Comparison of ENCODE assay signal across 19 mouse cellular contexts in genomic region chr2:77085313-77085712, GRCm38 (mm10).
DNase-seq lines count a peak whose midpoint lies in the region; ATAC-seq and TF ChIP-seq lines count a peak whose summit lies in the region.
"Had no signal": no experiment of that assay in that cellular context is flagged by ENCODE, and none has a peak within 500 bp of the region (broad histone marks: within the 10 kb centered on the region; RNA-seq: fewer than 3 reads in every experiment).

No protein-coding gene starts in this region.

- no peaks in the 10 kb centered on the region for H3K27me3 ChIP-seq in forebrain, embryonic 16.5 days (replicated peaks; ENCODE audit: control insufficient read depth, insufficient read depth, low read length)
- no peaks in the 10 kb centered on the region for H3K27me3 ChIP-seq in forebrain, embryonic 10.5 days (ENCODE audit: poor library complexity, severe bottlenecking)
- no peaks in the 10 kb centered on the region for H3K27me3 ChIP-seq in heart, embryonic 16.5 days (ENCODE audit: control insufficient read depth, insufficient read depth, low read length)
- H3K27me3 ChIP-seq in heart, adult 2 months (ENCODE audit: control insufficient read depth, insufficient read depth, low read length), result no peaks in the 10 kb centered on the region
- no peaks in the 10 kb centered on the region for H3K27me3 ChIP-seq in midbrain, embryonic 13.5 days
- H3K27me3 ChIP-seq in midbrain, embryonic 10.5 days (ENCODE audit: low read depth, poor library complexity, severe bottlenecking), result no peaks in the 10 kb centered on the region
- H3K27me3 ChIP-seq in liver, postnatal 0 days (ENCODE audit: insufficient read depth, low read length), result no peaks in the 10 kb centered on the region
- H3K27me3 ChIP-seq: embryonic facial prominence, embryonic 13.5 days; forebrain, embryonic 13.5 days; hindbrain, embryonic 13.5 days; intestine, embryonic 15.5 days had no signal

- H3K27ac ChIP-seq in forebrain, embryonic 16.5 days (ENCODE audit: low read length), result no peak overlapping the region
- H3K27ac ChIP-seq in forebrain, embryonic 10.5 days, result no peak overlapping the region
- peak overlapping the region; percentile 69 for H3K27ac ChIP-seq in heart, embryonic 16.5 days (ENCODE audit: low read length)
- no peak overlapping the region for H3K27ac ChIP-seq in heart, adult 2 months
- no peak overlapping the region for H3K27ac ChIP-seq in midbrain, embryonic 13.5 days
- H3K27ac ChIP-seq in midbrain, embryonic 10.5 days (replicated peaks), result no peak overlapping the region
- H3K27ac ChIP-seq in liver, postnatal 0 days (ENCODE audit: low read depth), result no peak overlapping the region
- H3K27ac ChIP-seq: embryonic facial prominence, embryonic 13.5 days; forebrain, embryonic 13.5 days; gastrocnemius, adult 2 months; intestine, embryonic 15.5 days had no signal

- no peak for DNase-seq in forebrain, embryonic 10.5 days (ENCODE audit: extremely low spot score, low spot score)
- no peak for DNase-seq in heart, adult 2 months
- no peak for DNase-seq in midbrain, embryonic 10.5 days (ENCODE audit: low spot score)
- no peak for DNase-seq in liver, postnatal 0 days
- DNase-seq: adrenal gland, postnatal 10 days; cerebellum, adult 11 months; cerebellum, adult 8-10 months; cerebellum, postnatal 14 days; embryo, embryonic 11 days; gastrocnemius, adult 2 months; gastrocnemius, postnatal 25 days; heart, postnatal 4 days had no signal

- no peaks in the 10 kb centered on the region for H3K9me3 ChIP-seq in forebrain, embryonic 16.5 days (ENCODE audit: control insufficient read depth, low read length)
- H3K9me3 ChIP-seq in forebrain, embryonic 10.5 days, result no peaks in the 10 kb centered on the region
- H3K9me3 ChIP-seq in heart, embryonic 16.5 days (replicated peaks; ENCODE audit: control insufficient read depth, low read length), result no peaks in the 10 kb centered on the region
- H3K9me3 ChIP-seq in midbrain, embryonic 13.5 days, result no peaks in the 10 kb centered on the region
- H3K9me3 ChIP-seq in midbrain, embryonic 10.5 days (replicated peaks), result no peaks in the 10 kb centered on the region
- no peaks in the 10 kb centered on the region for H3K9me3 ChIP-seq in liver, postnatal 0 days (ENCODE audit: low read length)
- H3K9me3 ChIP-seq: embryonic facial prominence, embryonic 13.5 days; forebrain, embryonic 13.5 days; hindbrain, embryonic 13.5 days; intestine, embryonic 15.5 days had no signal

- no peak for TF ChIP-seq CTCF in heart, adult 2 months (IDR thresholded peaks at IDR 0.05)
- no peak for TF ChIP-seq CTCF in liver, postnatal 0 days (IDR thresholded peaks at IDR 0.05; ENCODE audit: low read depth)

- H3K36me3 ChIP-seq in forebrain, embryonic 16.5 days (ENCODE audit: control insufficient read depth, insufficient read depth), result no peaks in the 10 kb centered on the region
- no peaks in the 10 kb centered on the region for H3K36me3 ChIP-seq in forebrain, embryonic 10.5 days (replicated peaks)
- H3K36me3 ChIP-seq in heart, embryonic 16.5 days (ENCODE audit: control insufficient read depth, insufficient read depth), result peaks cover 12% of the 10 kb centered on the region
- H3K36me3 ChIP-seq in heart, adult 2 months (ENCODE audit: control insufficient read depth, insufficient read depth, low read length), result peaks cover 13% of the 10 kb centered on the region
- H3K36me3 ChIP-seq in midbrain, embryonic 13.5 days, result no peaks in the 10 kb centered on the region
- H3K36me3 ChIP-seq in midbrain, embryonic 10.5 days, result no peaks in the 10 kb centered on the region
- H3K36me3 ChIP-seq in liver, postnatal 0 days (replicated peaks; ENCODE audit: insufficient read depth, low read length), result 0 out of 2 replicates have a peak, but pooled peaks cover 3% of the 10 kb centered on the region
- H3K36me3 ChIP-seq: embryonic facial prominence, embryonic 13.5 days; hindbrain, embryonic 13.5 days; intestine, embryonic 15.5 days had no signal

- no peak for TF ChIP-seq EP300 in heart, adult 2 months (IDR thresholded peaks at IDR 0.05; ENCODE audit: insufficient read depth, low read depth, low read length)
- TF ChIP-seq EP300 in liver, postnatal 0 days (IDR thresholded peaks at IDR 0.05; ENCODE audit: low read depth), result no peak

- no peaks in the 10 kb centered on the region for H3K4me1 ChIP-seq in forebrain, embryonic 16.5 days (replicated peaks; ENCODE audit: control insufficient read depth, insufficient read depth, low read length)
- 0 out of 2 replicates have a peak, but pooled peaks cover 3% of the 10 kb centered on the region for H3K4me1 ChIP-seq in forebrain, embryonic 10.5 days
- H3K4me1 ChIP-seq in heart, embryonic 16.5 days (ENCODE audit: control insufficient read depth, insufficient read depth, low read length), result peaks cover 8% of the 10 kb centered on the region
- H3K4me1 ChIP-seq in heart, adult 2 months (ENCODE audit: control insufficient read depth, insufficient read depth, low read length), result no peaks in the 10 kb centered on the region
- H3K4me1 ChIP-seq in midbrain, embryonic 13.5 days (replicated peaks), result no peaks in the 10 kb centered on the region
- 0 out of 2 replicates have a peak, but pooled peaks cover 7% of the 10 kb centered on the region for H3K4me1 ChIP-seq in midbrain, embryonic 10.5 days
- H3K4me1 ChIP-seq in liver, postnatal 0 days (ENCODE audit: insufficient read depth), result no peaks in the 10 kb centered on the region
- H3K4me1 ChIP-seq: embryonic facial prominence, embryonic 13.5 days; forebrain, embryonic 13.5 days; intestine, embryonic 15.5 days had no signal

- no peak overlapping the region for H3K4me2 ChIP-seq in forebrain, embryonic 16.5 days (ENCODE audit: low read length)
- H3K4me2 ChIP-seq in heart, embryonic 16.5 days (ENCODE audit: low read depth, low read length), result no peak overlapping the region
- no peak overlapping the region for H3K4me2 ChIP-seq in midbrain, embryonic 13.5 days (replicated peaks)
- H3K4me2 ChIP-seq in liver, postnatal 0 days (ENCODE audit: low read depth, low read length), result no peak overlapping the region
- H3K4me2 ChIP-seq: embryonic facial prominence, embryonic 13.5 days; forebrain, embryonic 13.5 days; hindbrain, embryonic 13.5 days; intestine, embryonic 15.5 days had no signal

- no peaks in the 10 kb centered on the region for H3K79me2 ChIP-seq in heart, adult 2 months (replicated peaks; ENCODE audit: control insufficient read depth, insufficient read depth, low read length)

- intact Hi-C loops in heart, adult 2 months (cut with DNase I), result no loop called here

- no peak for TF ChIP-seq POLR2A in heart, adult 2 months (IDR thresholded peaks at IDR 0.05; ENCODE audit: insufficient read depth, low read depth, low read length)

- H3K9ac ChIP-seq in forebrain, embryonic 16.5 days (replicated peaks; ENCODE audit: low read depth, low read length), result no peak overlapping the region
- no peak overlapping the region for H3K9ac ChIP-seq in heart, embryonic 16.5 days (ENCODE audit: low read length)
- H3K9ac ChIP-seq in heart, adult 2 months (ENCODE audit: low read depth, low read length), result no peak overlapping the region
- H3K9ac ChIP-seq in midbrain, embryonic 13.5 days (replicated peaks), result no peak overlapping the region
- H3K9ac ChIP-seq in liver, postnatal 0 days (replicated peaks), result no peak overlapping the region
- H3K9ac ChIP-seq: embryonic facial prominence, embryonic 13.5 days; forebrain, embryonic 13.5 days; hindbrain, embryonic 13.5 days; intestine, embryonic 15.5 days had no signal

- ATAC-seq in forebrain, embryonic 16.5 days, result 0 out of 2 replicates have a peak, but pooled peaks have one; percentile 23
- peak; percentile 18; the same call in 1 of the 2 replicates for ATAC-seq in heart, embryonic 16.5 days (replicated peaks; ENCODE audit: extremely low read depth, insufficient read depth, low FRiP score)
- ATAC-seq in midbrain, embryonic 13.5 days, result peak; percentile 48; the same call in 1 of the 2 replicates
- ATAC-seq in liver, postnatal 0 days, result no peak
- ATAC-seq: intestine, embryonic 15.5 days had no signal

- H3K4me3 ChIP-seq in forebrain, embryonic 16.5 days (replicated peaks; ENCODE audit: low read length), result no peak overlapping the region
- H3K4me3 ChIP-seq in forebrain, embryonic 10.5 days, result no peak overlapping the region
- no peak overlapping the region for H3K4me3 ChIP-seq in heart, embryonic 16.5 days (ENCODE audit: low read length)
- no peak overlapping the region for H3K4me3 ChIP-seq in heart, adult 2 months
- H3K4me3 ChIP-seq in midbrain, embryonic 13.5 days (replicated peaks), result no peak overlapping the region
- no peak overlapping the region for H3K4me3 ChIP-seq in midbrain, embryonic 10.5 days
- no peak overlapping the region for H3K4me3 ChIP-seq in liver, postnatal 0 days (ENCODE audit: low read depth, low read length)
- H3K4me3 ChIP-seq: embryonic facial prominence, embryonic 13.5 days; forebrain, embryonic 13.5 days; gastrocnemius, adult 2 months; hindbrain, embryonic 13.5 days; intestine, embryonic 15.5 days had no signal
